Mouse (Mus musculus) 3134 (cell line): Measurements from ENCODE around the gene Usp17ld.
"Not testable (repeated sequence)": the region's sequence is repeated elsewhere in the genome, so short reads cannot be mapped to it uniquely, and the experiment has no call there.

Experiments used
- DNase-seq: peaks from one replicate; pipeline ENCODE4 v3.0.0-alpha.2; 2011; ENCODE audit warnings: low spot score; ENCODE audit not compliant: insufficient read length; ENCODE audit errors: extremely low read depth

Gene Usp17ld

GRCm38 (mm10) chr7:103252405-103252804 is at the start of gene Usp17ld:
TSS of gene Usp17ld (minus strand) at chr7:103252505.
- not testable (repeated sequence) for DNase-seq

- DNase-seq: no peak
Measured at GRCm38 (mm10) chr7:103216696-103217095, 35.6 kb downstream of the Usp17ld start, which contains the start of gene Olfr594. TSS of gene Olfr594 (plus strand) at chr7:103216996.

GRCm38 (mm10) chr7:103212050-103212449 is 40.3 kb downstream of the Usp17ld start:
- not testable (repeated sequence) for DNase-seq

GRCm38 (mm10) chr7:103211562-103211961 is 40.7 kb downstream of the Usp17ld start, which contains the start of gene Olfr593:
TSS of gene Olfr593 (plus strand) at chr7:103211862.
- DNase-seq: no peak
